Mouse (Mus musculus): ENCODE measurements around the gene Ccnd3.

DNA sequence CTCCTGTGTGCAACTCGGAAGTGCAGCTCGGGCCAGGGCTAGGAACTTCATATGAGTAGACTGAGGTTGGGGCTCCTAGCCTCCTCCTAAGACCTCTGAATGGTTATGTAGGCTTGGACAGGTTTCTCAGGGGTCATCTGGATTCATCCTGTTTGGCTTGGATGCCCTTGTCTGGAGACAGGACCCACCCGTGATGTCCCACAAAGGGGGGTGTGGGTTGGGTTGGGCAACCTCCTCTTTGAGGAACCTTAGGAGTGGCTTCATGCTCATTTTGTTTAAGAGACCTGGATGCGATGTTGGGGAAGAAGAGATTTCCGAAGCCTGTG, 92.0 kb downstream of the Ccnd3 start:
- TF ChIP-seq POLR2A (IDR thresholded peaks at IDR 0.05; ENCODE audit: low read depth, low read length) (no peak), CTCF (conservative IDR thresholded peaks at IDR 0.05; ENCODE audit: insufficient read depth, insufficient read length, low read depth, low read length) (no peak)
